Mouse (Mus musculus) regulatory T cell (primary cell): ENCODE data around the gene Fgfr2.
"Not testable (repeated sequence)": the region's sequence is repeated elsewhere in the genome, so short reads cannot be mapped to it uniquely, and the experiment has no call there.

Experiments used
- in situ Hi-C: fragments of 300-600 bp; cut with MboI, MseI; formaldehyde crosslinking; loops from one replicate; pipeline ENCODE4 v1.15.1; 2025; ENCODE audit warnings: high pct_unique_total_duplicates

Gene Fgfr2

GRCm38 (mm10) chr7:133120221-133120751 lies 2.9 kb downstream of the Fgfr2 start:
- in situ Hi-C loops = no loop called here

- in situ Hi-C loops = no loop called here
Measured at GRCm38 (mm10) chr7:133117815-133118214, 5.3 kb downstream of the Fgfr2 start.

- in situ Hi-C loops = no loop called here
Measured at GRCm38 (mm10) chr7:133116542-133116941, 6.6 kb downstream of the Fgfr2 start.

- in situ Hi-C loops = no loop called here
Measured at GRCm38 (mm10) chr7:133115886-133116285, 7.3 kb downstream of the Fgfr2 start.

- in situ Hi-C loops = no loop called here
Measured at GRCm38 (mm10) chr7:133114847-133115470, 8.2 kb downstream of the Fgfr2 start.

GRCm38 (mm10) chr7:133113185-133113895 lies 9.8 kb downstream of the Fgfr2 start:
- in situ Hi-C loops = no loop called here

GRCm38 (mm10) chr7:133112351-133112831 lies 10.8 kb downstream of the Fgfr2 start:
- in situ Hi-C loops = no loop called here

GRCm38 (mm10) chr7:133109442-133109841 lies 13.7 kb downstream of the Fgfr2 start:
- in situ Hi-C loops = no loop called here

GRCm38 (mm10) chr7:133108695-133109094 lies 14.5 kb downstream of the Fgfr2 start:
- in situ Hi-C loops = no loop called here

- in situ Hi-C loops = no loop called here
Measured at GRCm38 (mm10) chr7:133102578-133102977, 20.6 kb downstream of the Fgfr2 start.

- in situ Hi-C loops = no loop called here
Measured at GRCm38 (mm10) chr7:133101070-133101469, 22.1 kb downstream of the Fgfr2 start.

- in situ Hi-C loops = no loop called here
Measured at GRCm38 (mm10) chr7:133100178-133100577, 23.0 kb downstream of the Fgfr2 start.

GRCm38 (mm10) chr7:133099266-133099665 lies 23.9 kb downstream of the Fgfr2 start:
- in situ Hi-C loops = no loop called here

GRCm38 (mm10) chr7:133098118-133098793 lies 24.9 kb downstream of the Fgfr2 start:
- in situ Hi-C loops = no loop called here

- in situ Hi-C loops = not testable (repeated sequence)
Measured at GRCm38 (mm10) chr7:133095610-133096009, 27.5 kb downstream of the Fgfr2 start.

GRCm38 (mm10) chr7:133094711-133095495 lies 28.2 kb downstream of the Fgfr2 start:
- in situ Hi-C loops = no loop called here

- in situ Hi-C loops = no loop called here
Measured at GRCm38 (mm10) chr7:133094161-133094560, 29.0 kb downstream of the Fgfr2 start.

- in situ Hi-C loops = no loop called here
Measured at GRCm38 (mm10) chr7:133093731-133094130, 29.4 kb downstream of the Fgfr2 start.

- in situ Hi-C loops = no loop called here
Measured at GRCm38 (mm10) chr7:133090641-133091040, 32.5 kb downstream of the Fgfr2 start.

- in situ Hi-C loops = no loop called here
Measured at GRCm38 (mm10) chr7:133089621-133090260, 33.4 kb downstream of the Fgfr2 start.

- in situ Hi-C loops = no loop called here
Measured at GRCm38 (mm10) chr7:133088830-133089261, 34.3 kb downstream of the Fgfr2 start.
